Mouse (Mus musculus) natural killer cell, adult 2 months (primary cell): Measurements from ENCODE around the gene Immp2l.
A peak's percentile ranks its signal among the peaks of the same experiment; 100 is the strongest.

Experiments used
- DNase-seq, 2 experiments: peaks; one replicate each; pipeline ENCODE4 v3.0.0; 2022; ENCODE audit warnings: low spot score in 2 of 2

Gene Immp2l

DNA sequence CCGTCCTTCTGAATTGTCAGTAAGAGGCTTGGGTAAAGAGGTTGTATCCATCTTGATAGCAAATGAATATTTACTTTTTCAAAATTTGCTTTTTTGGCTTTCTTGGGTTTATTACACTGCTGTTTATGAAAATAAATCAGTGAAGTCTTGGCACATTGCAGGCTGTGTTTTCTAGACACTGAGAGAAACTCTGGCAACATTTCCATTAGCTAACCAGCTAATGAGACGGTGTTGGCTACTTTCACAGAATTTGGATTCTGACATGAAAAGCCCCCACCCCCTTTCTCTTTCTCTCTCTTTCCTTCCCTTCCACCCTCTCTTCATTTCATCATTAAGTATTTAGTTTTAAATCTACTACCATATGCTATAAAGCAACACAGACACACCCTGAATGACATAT is 496.4 kb downstream of the Immp2l start:
- no peak for DNase-seq

DNA sequence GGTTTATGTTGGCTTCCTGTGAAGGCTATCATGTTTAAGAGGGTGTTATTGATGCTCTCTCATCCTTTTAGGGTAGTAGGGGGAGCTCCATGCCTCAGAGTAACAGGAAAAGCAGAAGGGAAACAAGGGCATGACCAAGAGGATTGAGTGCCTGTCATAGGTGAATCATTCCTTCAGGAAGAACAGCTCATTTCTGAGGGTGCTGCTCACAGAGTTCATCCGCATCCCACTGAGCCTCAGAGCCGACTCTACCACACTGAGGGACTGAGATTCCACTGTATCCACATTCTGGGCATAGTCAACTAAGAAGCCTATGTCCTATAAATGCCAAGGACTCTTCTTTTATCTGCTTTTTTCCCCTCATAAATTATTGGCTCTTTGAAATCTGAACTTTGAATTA is 497.8 kb downstream of the Immp2l start:
- no peak for DNase-seq

DNA sequence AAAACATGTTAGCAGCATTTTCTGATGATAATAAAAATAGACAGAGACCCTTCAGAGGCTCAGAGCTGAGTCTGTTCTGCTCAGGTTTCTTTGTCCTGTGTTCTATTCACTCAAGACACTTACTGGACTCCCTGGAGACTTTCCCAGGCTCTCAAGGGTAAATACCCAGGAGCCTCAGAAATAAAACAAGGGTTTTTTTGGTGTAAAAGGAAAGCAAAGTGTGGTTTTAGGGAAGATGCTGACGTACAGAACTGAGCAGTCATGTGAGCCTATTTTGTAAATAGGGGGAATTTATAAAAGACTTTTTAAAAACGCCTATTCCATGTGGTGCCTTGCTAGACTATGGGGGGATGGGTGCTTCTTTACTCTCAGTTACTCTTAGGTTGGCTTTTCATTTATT is 502.8 kb downstream of the Immp2l start:
- no peak for DNase-seq

DNA sequence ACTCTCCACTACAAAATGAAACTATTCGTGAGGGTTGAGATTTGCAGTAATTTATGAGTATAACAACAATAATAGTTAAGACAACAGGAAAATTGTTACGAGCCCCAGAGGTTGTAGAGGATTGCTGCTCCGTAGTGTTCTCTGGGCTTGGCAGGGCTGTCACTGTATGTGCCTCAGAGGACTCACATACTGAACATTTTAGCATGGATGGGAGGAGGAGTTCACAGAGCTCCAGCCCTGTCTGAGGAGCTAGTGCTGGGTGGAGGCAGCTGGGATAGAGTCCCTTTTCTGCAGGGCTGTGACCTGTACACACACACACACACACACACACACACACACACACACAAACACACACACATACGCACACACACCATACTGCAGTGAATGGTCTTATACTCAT is 504.5 kb downstream of the Immp2l start:
- DNase-seq, result no peak

DNA sequence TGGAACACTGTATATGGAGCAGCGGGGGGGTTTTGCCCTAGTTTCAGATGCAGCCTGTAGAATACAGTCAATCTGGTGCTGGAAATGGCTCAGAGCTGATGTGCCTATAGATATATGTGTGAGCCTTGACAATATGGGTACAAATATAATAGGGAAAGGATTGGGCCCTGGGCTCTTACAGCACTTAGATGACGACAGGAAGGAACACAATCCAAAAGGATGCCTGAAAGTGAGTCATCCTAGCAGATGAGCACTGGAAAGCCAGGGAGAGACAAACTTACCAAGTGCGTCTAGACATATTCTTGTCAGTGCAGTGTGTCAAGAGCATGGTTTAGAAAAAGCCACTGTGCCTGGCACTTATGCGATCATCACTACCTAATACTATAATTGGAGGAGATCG is 516.1 kb downstream of the Immp2l start:
- no peak for DNase-seq

DNA sequence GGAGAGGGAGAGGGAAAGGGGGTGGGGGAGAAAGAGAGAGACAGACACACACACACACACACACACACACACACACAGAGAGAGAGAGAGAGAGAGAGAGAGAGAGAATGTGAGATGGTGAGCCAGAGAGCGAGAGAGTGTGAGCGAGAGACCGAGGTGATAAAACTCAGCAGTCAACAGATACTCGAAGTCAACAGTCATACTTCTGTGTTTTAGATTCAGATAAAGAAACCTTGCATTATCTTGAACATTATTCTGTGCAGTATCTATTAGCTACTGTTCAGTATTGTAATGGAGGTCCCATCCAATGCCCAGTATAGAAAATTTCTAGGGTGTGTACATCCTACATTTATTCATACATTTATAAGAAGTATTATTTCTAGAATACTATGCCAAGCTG is 527.7 kb downstream of the Immp2l start:
- no peak for DNase-seq

DNA sequence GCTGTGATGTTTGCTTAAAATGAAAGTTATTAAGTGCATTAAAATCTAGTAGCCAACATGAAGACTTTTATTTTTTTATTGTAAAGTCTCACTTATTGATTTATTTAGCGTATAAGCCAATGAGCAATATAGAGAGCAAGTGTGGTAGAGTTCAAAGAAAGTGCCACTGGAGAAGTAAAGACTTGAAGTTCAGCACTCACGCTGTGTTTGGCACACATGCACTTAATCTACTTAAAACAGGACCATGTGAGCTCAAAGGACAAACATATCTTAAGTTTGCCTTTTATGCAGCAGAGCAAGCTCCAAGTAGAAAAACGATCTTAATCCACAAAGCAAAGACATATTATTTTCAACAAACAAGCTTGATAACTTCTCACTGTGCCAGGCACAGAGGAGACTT is 533.9 kb downstream of the Immp2l start:
- no peak for DNase-seq

DNA sequence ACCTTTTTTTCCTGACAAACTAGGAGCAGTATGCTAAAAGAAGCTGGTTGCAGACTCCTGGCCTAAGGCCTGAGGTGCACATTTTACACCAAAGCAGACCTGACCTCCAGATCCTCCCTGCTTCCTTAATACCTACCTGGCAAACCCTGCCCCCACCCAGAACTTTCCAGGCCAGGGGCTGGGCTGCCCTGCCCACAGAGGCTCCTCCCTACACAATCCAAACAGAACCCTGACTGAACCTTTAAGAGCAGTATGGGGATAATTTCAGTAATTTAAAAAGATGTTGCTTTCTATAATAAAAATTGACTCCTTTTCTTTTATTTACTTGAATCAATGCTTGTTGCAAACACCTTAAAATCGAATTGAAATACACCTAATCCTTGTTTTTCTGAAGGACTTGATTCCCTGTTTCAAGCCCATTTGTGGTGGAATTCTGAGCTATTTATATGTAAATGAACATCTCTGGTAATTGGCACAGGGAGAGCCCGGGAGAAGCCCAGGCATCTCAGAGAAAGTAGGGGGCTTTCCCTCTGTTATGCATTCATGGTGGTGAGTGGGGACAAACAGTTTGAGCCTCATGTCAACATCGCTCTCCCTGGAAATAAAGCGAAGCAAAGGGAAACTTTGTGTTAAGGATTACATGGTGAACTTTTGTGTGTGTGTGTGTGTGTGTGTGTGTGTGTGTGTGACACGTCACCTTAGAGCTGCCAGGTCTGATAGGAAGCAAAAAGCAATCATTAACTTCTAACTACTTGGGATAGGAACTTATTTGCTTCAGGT is 535.3 kb downstream of the Immp2l start:
- no peak for DNase-seq

DNA sequence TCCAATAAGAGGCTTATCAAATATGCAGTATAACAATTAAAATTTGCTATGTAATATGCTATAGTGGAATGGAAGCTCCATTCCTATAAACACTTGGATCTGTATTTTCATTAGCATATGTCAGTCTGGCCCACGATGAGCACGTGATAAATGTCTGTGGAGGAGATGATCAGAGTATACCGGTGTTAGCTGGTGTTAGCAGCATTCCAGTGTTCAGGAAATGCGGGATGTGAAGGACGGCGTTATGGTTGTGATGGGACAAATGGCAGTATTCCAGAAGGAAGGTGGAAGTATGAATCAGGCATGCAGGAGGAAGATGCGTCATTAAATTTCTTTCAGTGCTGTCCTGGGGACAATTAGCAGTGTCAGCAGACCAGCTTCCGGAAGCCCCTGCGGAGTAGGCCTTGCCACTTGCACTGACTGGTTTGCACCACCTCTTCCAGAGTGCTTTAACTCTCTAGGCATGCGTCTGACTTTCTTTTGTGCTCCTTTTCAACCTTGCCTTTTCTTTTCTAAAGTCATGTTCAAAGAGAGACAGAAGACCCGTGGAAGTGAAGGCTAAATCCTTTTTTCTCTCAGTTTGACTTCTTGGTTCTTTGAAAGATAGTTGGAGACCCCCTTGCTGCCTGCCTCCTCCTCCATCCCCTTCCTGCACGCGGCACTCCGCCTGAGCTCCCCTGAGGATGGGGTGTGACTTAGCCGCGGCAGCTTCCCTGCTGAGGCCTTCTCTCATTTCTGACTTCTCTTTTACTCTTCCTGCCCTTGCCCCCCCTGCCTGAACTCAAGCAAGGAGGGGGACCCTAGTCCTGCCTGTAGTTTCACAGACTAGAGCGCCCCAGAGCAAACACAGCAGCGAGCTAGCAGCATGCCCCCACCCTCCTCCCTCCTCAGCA is 541.9 kb downstream of the Immp2l start:
- DNase-seq, result peak in 1 of 2 experiments; percentile 5

DNA sequence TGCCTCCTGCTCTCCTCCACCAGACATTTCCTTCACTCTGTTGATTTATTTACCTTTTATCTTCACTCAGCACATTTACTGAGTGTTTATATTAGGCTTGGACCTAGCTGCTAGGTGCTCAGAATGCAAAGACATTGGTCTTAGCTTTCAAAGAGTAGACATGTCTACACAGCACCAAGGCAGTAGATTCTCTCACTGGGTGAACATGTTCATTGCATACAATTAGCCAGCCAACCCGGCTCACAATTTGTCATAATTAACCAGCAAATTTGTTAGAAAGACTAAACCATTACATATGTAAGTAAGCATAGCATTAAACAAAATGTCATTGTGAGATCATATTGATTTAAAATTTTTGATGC is 542.5 kb downstream of the Immp2l start:
- DNase-seq, result no peak

DNA sequence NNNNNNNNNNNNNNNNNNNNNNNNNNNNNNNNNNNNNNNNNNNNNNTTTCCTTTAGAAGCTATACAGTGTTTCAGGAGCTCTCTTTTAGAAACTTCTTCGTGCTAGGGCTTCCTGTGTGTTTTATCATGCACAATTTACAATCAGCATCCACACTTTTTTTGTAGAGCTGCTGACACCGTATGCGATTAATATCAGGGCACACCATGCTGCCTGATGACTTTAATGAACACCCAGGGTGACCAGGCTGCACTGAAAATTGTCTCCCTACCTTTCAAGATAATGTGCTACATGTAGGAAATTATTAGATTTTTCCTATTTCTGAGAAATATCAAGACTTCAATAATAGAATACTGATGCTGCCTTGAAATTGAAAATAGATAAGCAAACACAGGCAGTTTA is 549.9 kb downstream of the Immp2l start:
- no peak for DNase-seq

DNA sequence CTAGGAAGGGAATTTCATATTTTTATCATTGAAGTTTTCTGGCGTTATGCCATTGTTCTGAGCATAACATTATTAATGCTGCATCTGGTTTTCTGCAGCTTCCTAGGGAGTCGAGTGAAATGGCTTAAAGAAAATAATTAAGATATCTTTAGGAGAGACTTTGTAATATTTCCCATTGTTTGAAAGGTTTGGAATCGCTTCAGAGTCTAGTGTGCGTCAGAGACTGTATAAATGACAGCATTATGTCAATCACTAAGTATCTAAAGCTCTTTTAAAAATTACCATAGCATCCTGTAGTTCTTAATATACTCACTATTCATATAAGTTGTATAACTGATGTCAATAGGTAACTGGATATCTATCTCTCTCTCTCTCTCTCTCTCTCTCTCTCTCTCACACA is 551.3 kb downstream of the Immp2l start:
- no peak for DNase-seq

DNA sequence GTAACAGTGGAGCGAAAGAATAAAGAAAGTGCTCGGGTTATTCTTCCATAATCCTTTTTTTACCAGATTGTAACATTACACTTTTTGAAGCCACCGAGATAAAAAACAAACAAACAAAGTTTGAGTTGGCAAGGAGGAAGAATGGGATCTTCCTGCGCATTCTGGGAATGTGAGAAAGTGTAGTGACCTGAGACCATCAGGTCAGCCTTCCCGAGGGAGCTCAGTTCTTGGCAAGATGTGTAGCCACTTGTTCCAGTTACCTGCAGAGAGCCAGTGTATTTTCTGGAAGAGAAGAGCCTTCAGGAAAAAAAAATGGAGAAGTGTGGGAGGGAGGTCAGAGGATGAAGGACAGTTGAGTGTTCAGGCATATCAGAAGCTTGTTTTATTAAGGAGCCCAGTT is 569.5 kb downstream of the Immp2l start:
- DNase-seq, result no peak

DNA sequence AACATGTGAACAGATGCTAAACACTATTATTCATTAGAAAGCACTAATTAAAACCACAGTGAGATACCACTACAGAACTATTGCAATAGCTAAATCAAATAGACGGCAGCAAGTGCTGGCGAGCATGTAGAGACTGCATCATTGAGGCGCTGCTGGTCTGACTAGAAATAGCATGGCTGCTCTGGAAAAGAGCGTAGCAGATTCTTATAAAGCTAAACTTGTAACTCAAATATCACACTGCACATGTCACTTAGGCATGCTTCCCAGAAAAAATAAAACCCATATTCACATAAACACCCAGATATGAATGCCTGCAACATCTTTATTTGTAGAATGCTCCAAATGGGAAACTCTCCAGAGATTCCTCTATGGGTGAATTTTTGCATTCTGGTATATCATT is 570.1 kb downstream of the Immp2l start:
- DNase-seq, result no peak

DNA sequence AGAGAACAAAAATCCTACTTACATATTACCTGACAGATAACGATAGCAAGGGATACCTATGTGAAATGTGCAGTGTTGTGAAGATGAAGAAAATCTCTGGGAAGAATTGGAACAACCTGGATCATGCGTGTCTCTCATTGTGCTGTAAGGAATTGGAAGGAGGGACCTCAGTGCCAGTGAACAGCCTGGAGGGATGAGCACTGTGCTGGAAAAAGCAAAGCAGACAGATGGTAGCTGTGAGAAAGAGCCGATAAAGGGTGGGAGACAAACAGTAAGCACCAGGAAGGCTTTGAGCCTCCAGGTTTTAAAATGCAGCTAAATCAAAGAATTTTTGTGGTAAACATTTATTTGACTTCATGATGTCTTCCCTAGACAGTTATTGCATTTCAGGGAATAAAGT is 591.4 kb downstream of the Immp2l start:
- no peak for DNase-seq

DNA sequence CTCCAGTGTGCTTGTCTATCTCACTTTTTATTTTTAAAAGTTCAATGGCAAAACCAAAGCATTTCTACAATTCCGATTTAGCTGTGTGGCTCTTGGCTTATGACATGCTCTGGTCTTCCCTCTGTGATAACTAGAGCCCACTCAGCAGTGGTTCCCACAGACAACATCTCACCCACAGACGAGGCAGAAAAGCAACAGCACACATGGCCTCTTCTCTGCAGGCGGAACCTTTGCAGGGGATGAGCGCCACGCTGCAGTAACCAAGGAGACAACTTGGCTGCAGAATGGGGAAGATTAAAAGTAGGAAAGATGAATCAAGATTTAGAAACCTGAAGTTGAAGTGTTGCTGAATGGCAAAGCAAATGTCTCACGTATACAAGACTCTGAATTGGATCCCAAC is 597.5 kb downstream of the Immp2l start:
- DNase-seq, result no peak

DNA sequence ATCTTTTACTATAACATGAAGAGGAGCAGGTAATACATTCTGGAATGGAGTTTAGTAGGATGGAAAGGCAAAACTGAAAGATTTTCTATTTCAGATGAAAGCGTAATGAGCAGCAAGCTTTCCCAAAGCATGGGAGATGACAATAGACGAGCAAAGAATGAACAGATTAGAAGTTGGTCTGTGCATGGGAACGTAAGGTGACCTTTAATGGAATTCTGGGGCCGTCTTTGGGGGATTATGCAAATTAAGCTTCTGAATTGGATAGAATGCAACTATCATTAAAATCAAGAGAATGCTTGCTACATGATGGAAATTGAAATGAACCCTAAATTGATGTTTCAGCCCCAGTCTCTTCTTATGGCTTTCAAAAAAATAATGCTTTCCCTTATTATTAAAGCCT is 619.4 kb downstream of the Immp2l start:
- DNase-seq, result no peak

DNA sequence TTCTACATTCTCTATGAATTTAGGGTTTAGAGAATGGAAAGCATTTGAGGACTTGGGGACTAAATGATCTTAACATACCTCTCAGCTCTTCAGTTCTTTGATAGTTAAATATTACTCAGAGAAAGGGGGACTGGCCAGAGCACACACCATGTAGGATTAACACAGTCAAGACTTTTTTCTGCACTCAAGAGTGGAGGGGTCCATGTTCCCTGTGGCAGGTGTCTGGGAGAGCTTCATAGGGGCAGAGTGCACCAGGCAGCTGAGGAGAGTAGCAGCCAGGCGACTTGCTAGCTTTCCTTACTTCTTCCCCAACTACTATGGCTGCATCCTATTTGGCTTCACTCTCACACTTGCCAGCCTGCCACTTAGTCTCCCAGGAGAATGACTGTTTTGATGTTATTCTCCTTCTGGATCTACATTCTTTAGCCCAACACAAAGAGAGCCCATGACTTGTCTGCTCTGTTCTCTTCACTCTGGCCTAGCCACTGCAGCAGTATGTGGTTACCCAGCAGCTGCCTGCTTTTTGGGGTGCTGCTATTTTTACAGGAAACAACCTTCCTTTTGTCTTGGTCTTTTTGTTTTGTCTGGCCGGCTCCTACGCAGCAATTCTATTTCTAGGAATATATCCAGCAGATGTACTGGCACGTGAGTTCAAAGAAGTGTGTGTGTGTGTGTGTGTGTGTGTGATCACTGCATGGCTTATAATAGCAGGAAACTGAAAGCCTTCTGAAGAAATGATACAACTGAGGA is 621.1 kb downstream of the Immp2l start:
- no peak for DNase-seq

DNA sequence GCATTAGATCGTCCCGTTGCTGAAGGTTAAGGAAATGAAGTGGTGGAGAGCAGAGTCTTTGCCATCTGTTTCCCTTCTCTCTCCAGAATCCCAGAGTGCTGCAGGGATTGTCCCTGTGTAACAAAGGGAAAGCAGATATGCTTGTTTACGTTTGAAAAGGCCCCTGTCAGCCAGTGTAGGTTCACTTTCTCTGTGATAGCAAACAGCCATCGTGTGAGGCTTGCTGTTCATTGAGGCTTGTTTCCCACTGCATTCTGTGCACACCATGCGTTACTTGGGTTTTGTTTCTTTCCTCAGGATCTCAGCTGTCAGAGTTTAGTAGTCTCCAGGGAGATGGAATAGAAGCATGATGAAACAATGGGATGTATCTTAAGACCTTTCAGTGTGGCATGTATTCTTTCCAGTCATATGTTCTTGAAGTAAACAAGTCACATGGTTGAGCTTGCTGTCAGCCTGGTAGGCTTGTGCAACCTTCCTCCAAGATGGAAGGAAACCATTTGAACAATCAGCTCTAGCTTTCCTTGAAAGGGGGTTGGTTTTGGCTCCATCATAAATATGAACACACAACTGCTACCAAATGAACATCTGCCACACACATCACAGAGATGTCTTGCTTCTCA is 623.2 kb downstream of the Immp2l start:
- no peak for DNase-seq

DNA sequence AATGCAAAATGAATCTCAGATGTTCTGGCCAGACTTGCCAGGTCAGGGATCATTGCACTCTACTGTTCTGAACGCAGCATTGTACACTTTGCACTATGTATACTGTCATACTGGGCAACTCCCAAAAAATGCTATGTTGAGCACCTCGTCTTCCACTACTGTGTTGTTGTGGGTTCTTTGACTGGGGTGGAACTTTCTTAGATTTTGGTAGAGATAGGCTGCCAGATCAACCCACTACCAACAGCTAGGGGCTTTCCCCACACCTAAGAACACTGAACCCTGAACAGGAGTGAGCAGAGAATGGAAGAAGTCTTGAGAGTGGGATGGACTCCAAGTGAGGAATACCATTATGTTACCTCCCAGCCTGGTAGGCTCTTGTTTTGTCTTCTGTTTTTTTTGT is 623.8 kb downstream of the Immp2l start:
- DNase-seq, result no peak

DNA sequence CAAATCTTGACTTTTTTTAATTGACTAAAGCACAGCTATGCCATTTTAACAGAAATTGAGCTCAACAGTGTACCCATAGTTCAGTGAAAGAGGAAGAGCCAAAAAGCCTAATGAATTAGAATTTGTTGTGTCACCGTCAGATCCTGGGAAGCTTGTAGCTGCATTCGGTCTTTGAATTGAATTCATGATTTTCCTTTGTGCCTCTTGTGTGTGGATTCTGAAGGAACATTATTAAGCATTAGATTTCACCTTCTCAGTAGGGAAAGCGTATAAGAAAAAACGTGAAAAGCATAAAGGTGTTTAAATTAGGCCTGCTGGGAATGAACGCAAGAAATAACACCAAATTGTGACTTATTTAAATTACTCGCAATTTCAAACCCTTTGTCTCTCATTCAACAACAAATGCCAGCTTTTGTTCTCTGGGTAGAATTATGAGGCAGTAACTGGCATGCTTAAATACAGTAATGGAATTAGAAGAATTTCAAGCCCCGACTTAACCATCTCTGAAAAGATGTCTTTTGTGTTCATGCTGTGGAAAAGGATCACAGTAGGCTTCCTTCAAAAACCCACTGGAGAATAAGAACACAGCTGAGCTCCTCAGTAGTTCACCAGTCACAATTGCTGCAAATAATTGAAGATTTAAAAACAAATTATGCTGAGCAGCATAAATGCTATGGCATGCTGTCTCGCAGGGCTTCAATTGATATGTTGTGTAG is 626.1 kb downstream of the Immp2l start:
- DNase-seq, result no peak
